Mouse (Mus musculus) liver, embryonic 14.5 days (tissue): ENCODE measurements around the gene Slc35b2.

Experiments
- CTCF ChIP-seq: IDR thresholded peaks from 2 replicates; pipeline ENCODE4 v1.5.1; 2016; ENCODE audit warnings: antibody characterized with exemption, low read depth, control low read depth
- EP300 ChIP-seq: IDR thresholded peaks from 2 replicates; pipeline ENCODE4 v1.6.1; 2016; ENCODE audit warnings: antibody characterized with exemption, low read depth

GRCm38 (mm10) chr17:45588370-45588769, 24.7 kb downstream of the Slc35b2 start:
- no peak for TF ChIP-seq CTCF
- no peak for TF ChIP-seq EP300
